Mouse (Mus musculus) forebrain, embryonic 16.5 days (tissue): Measurements from ENCODE around the gene Rpl36. TPM values are rescaled to one million over a fixed set of nuclear protein-coding genes. Genes with fewer than 3 reads are reported as not detected.
A peak's percentile ranks its signal among the peaks of the same experiment; 100 is the strongest.

Experiments used
- ATAC-seq: fragments of 200-750 bp; cut with Nextera tagmentation; 2 replicates; pipeline ENCODE4 v1.8.0; 2017; ENCODE audit warnings: mild to moderate bottlenecking, moderate library complexity
- H3K27ac ChIP-seq: fragments of 300-500 bp; sonication (generic); 2 replicates; pipeline ENCODE4 v1.5.1; 2014; ENCODE audit warnings: low read length, control low read depth
- H3K27me3 ChIP-seq: fragments of 300-500 bp; sonication (generic); replicated peaks from 2 replicates; pipeline ENCODE4 v1.6.1; 2014; ENCODE audit warnings: low read length; ENCODE audit not compliant: control insufficient read depth, insufficient read depth
- H3K36me3 ChIP-seq: fragments of 300-500 bp; sonication (generic); 2 replicates; pipeline ENCODE4 v1.6.1; 2014; ENCODE audit not compliant: control insufficient read depth, insufficient read depth
- H3K4me1 ChIP-seq: fragments of 300-500 bp; sonication (generic); replicated peaks from 2 replicates; pipeline ENCODE4 v1.6.1; 2014; ENCODE audit warnings: low read length; ENCODE audit not compliant: control insufficient read depth, insufficient read depth
- H3K4me2 ChIP-seq: fragments of 300-500 bp; sonication (generic); 2 replicates; pipeline ENCODE4 v1.6.1; 2014; ENCODE audit warnings: mild to moderate bottlenecking, low read length, control low read depth
- H3K4me3 ChIP-seq: fragments of 300-500 bp; sonication (generic); replicated peaks from 2 replicates; pipeline ENCODE4 v1.5.1; 2014; ENCODE audit warnings: mild to moderate bottlenecking, low read length, control low read depth
- H3K9ac ChIP-seq: fragments of 300-500 bp; sonication (generic); replicated peaks from 2 replicates; pipeline ENCODE4 v1.6.1; 2014; ENCODE audit warnings: low read depth, low read length, control low read depth
- H3K9me3 ChIP-seq: fragments of 300-500 bp; sonication (generic); 2 replicates; pipeline ENCODE4 v1.6.1; 2016; ENCODE audit warnings: low read length; ENCODE audit not compliant: control insufficient read depth
- WGBS: fragments of 180-500 bp; shearing (Covaris S2); extraction: QIAGEN DNeasy Blood & Tissue Kit; methylation state at CpG from one replicate; pipeline ENCODE4 v1.1.7; 2014; 5-methylcytosine and 5-hydroxymethylcytosine counted together
- polyA plus RNA-seq: library from polyadenylated mRNA; unstranded; fragments of >200 nt; fragmentation: Nextera tagmentation; extraction: Ambion mirVana; gene quantifications from 2 replicates; pipeline ENCODE4 v1.2.1, GENCODE M21; 2015

Gene Rpl36
- polyA plus RNA-seq, 1 experiment from 2014 or later, result 921 TPM

- H3K36me3 ChIP-seq, result peaks cover 15% of the 10 kb centered on the region
- H3K4me1 ChIP-seq, result peaks cover 53% of the 10 kb centered on the region
Measured at GRCm38 (mm10) chr17:56584257-56585130, 28.7 kb upstream of the Rpl36 start, which contains the start of the genes Safb2 and Safb. Gene Safb2, minus strand, starts transcription at chr17:56584585. Gene Safb, plus strand, starts transcription at chr17:56584825.

GRCm38 (mm10) chr17:56585171-56585821 is 27.9 kb upstream of the Rpl36 start:
- peak overlapping the region; percentile 95 for H3K27ac ChIP-seq
- H3K36me3 ChIP-seq, result peaks cover 18% of the 10 kb centered on the region
- no peaks in the 10 kb centered on the region for H3K9me3 ChIP-seq
- H3K9ac ChIP-seq, result peak overlapping the region; percentile 85
- peaks cover 53% of the 10 kb centered on the region for H3K4me1 ChIP-seq
- H3K4me3 ChIP-seq, result peak overlapping the region; percentile 87
- H3K27me3 ChIP-seq, result no peaks in the 10 kb centered on the region
- peak; percentile 9 for ATAC-seq
- under 1% methylated on average over 61 of the region's 61 CpGs for WGBS
- H3K4me2 ChIP-seq, result peak overlapping the region; percentile 98

More at GRCm38 (mm10) chr17:56584257-56585130, 28.7 kb upstream of the Rpl36 start, which contains the start of the genes Safb2 and Safb:
- H3K27me3 ChIP-seq, result no peaks in the 10 kb centered on the region
- peak within 1 kb of the TSS; percentile 87 for H3K4me3 ChIP-seq
- H3K27ac ChIP-seq, result peak within 1 kb of the TSS; percentile 95
- peak within 1 kb of the TSS; percentile 98 for H3K4me2 ChIP-seq
- ATAC-seq, result peak; percentile 96
- WGBS, result under 1% methylated on average over 90 of the region's 101 CpGs
- peak within 1 kb of the TSS; percentile 86 for H3K9ac ChIP-seq
- no peaks in the 10 kb centered on the region for H3K9me3 ChIP-seq

GRCm38 (mm10) chr17:56587773-56588172 is 25.4 kb upstream of the Rpl36 start:
- no peak overlapping the region for H3K27ac ChIP-seq
- no peak overlapping the region for H3K4me2 ChIP-seq
- no peaks in the 10 kb centered on the region for H3K27me3 ChIP-seq
- H3K36me3 ChIP-seq, result peaks cover 15% of the 10 kb centered on the region
- peaks cover 37% of the 10 kb centered on the region for H3K4me1 ChIP-seq
- ATAC-seq, result no peak
- H3K9ac ChIP-seq, result no peak overlapping the region
- H3K9me3 ChIP-seq, result no peaks in the 10 kb centered on the region
- WGBS, result 85% methylated on average over 1 of the region's 1 CpGs
- H3K4me3 ChIP-seq, result no peak overlapping the region

- no peaks in the 10 kb centered on the region for H3K9me3 ChIP-seq
- no peak overlapping the region for H3K27ac ChIP-seq
- no peak for ATAC-seq
- no peaks in the 10 kb centered on the region for H3K27me3 ChIP-seq
- H3K4me3 ChIP-seq, result no peak overlapping the region
- peaks cover 19% of the 10 kb centered on the region for H3K36me3 ChIP-seq
- H3K4me2 ChIP-seq, result no peak overlapping the region
- no peak overlapping the region for H3K9ac ChIP-seq
- peaks cover 28% of the 10 kb centered on the region for H3K4me1 ChIP-seq
- WGBS, result 95% methylated on average over 4 of the region's 4 CpGs
Measured at GRCm38 (mm10) chr17:56588921-56589320, 24.3 kb upstream of the Rpl36 start.

GRCm38 (mm10) chr17:56592553-56592952 is 20.7 kb upstream of the Rpl36 start:
- H3K27ac ChIP-seq, result no peak overlapping the region
- H3K27me3 ChIP-seq, result no peaks in the 10 kb centered on the region
- H3K4me2 ChIP-seq, result no peak overlapping the region
- H3K4me1 ChIP-seq, result peaks cover 9% of the 10 kb centered on the region
- no peak overlapping the region for H3K9ac ChIP-seq
- peaks cover 52% of the 10 kb centered on the region for H3K36me3 ChIP-seq
- no peaks in the 10 kb centered on the region for H3K9me3 ChIP-seq
- H3K4me3 ChIP-seq, result no peak overlapping the region
- ATAC-seq, result no peak

GRCm38 (mm10) chr17:56593527-56594271 is 19.5 kb upstream of the Rpl36 start:
- Histone ChIP-seq H3K4me1 (peaks cover 3% of the 10 kb centered on the region; the same call in 1 of the 2 replicates), H3K27ac (no peak overlapping the region), H3K4me2 (no peak overlapping the region), H3K36me3 (peaks cover 55% of the 10 kb centered on the region), H3K9me3 (no peaks in the 10 kb centered on the region), H3K4me3 (no peak overlapping the region), H3K9ac (no peak overlapping the region), H3K27me3 (no peaks in the 10 kb centered on the region)
- ATAC-seq, result no peak
- 85% methylated on average over 8 of the region's 8 CpGs for WGBS

- H3K9ac ChIP-seq, result no peak overlapping the region
- no peak overlapping the region for H3K4me2 ChIP-seq
- peaks cover 69% of the 10 kb centered on the region for H3K36me3 ChIP-seq
- no peaks in the 10 kb centered on the region for H3K27me3 ChIP-seq
- WGBS, result 94% methylated on average over 28 of the region's 28 CpGs
- H3K4me3 ChIP-seq, result no peak overlapping the region
- peaks cover 5% of the 10 kb centered on the region for H3K4me1 ChIP-seq
- no peak for ATAC-seq
- H3K9me3 ChIP-seq, result no peaks in the 10 kb centered on the region
- H3K27ac ChIP-seq, result no peak overlapping the region
Measured at GRCm38 (mm10) chr17:56603186-56604069, 9.8 kb upstream of the Rpl36 start.

- H3K9ac ChIP-seq, result no peak overlapping the region
- H3K36me3 ChIP-seq, result peaks cover 69% of the 10 kb centered on the region
- 90% methylated on average over 9 of the region's 9 CpGs for WGBS
- H3K4me3 ChIP-seq, result no peak overlapping the region
- no peak for ATAC-seq
- H3K9me3 ChIP-seq, result no peaks in the 10 kb centered on the region
- H3K4me2 ChIP-seq, result no peak overlapping the region
- peaks cover 11% of the 10 kb centered on the region for H3K4me1 ChIP-seq
- no peak overlapping the region for H3K27ac ChIP-seq
- no peaks in the 10 kb centered on the region for H3K27me3 ChIP-seq
Measured at GRCm38 (mm10) chr17:56604070-56604380, 9.2 kb upstream of the Rpl36 start.
